Mouse (Mus musculus) urinary bladder, postnatal 36 days (tissue): ENCODE measurements around the gene Crtap.
A peak's percentile ranks its signal among the peaks of the same experiment; 100 is the strongest.
"Not testable (repeated sequence)": the region's sequence is repeated elsewhere in the genome, so short reads cannot be mapped to it uniquely, and the experiment has no call there.

ENCODE experiments used
- DNase-seq, 2 experiments: peaks; one replicate each; pipeline ENCODE4 v3.0.0; 2022; ENCODE audit warnings: low spot score in 2 of 2, mixed read lengths in 1 of 2

The Crtap gene

GRCm38 (mm10) chr9:114395258-114395657 lies 4.8 kb upstream of the Crtap start:
- DNase-seq: no peak

DNA sequence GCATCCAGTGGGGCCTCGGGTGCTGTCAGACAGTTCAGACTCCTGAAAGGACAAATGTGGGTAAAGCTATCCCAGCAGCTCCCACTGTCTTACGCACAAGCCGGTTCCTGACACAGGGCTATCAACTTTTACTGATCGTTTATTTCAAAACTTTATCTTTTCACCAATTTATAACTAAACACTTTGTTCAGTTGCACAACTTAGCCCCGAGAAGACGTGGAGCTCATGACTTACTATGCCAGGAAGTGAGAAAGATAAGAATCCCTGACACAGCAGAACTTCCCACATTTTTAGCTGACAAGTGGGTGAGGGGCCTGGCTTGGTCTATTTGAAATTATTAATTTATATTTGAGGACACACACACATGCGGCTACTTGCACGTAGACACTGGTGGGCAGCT lies 4.2 kb upstream of the Crtap start:
- no peak for DNase-seq

DNA sequence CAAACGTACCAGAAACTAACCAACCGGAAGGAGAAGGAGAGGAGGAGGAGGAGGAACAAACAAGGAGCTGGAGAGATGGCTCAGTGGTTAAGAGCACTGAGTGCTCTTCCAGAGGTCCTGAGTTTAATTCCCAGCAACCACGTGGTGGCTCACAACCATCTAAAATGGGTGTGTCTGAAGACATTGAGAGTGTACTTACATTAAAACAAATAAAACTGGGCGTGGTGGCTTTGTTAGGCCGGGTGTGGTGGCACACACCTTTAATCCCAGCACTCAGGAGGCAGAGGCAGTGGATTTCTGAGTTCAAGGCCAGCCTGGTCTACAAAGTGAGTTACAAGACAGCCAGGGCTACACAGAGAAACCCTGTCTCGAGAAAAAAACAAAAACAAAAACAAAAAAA lies 3.7 kb upstream of the Crtap start:
- DNase-seq: not testable (repeated sequence)

- DNase-seq: no peak
These were observed 237 bp upstream of the Crtap start for GRCm38 (mm10) chr9:114390749-114391075.

- no peak for DNase-seq
These were observed 1.0 kb downstream of the Crtap start for GRCm38 (mm10) chr9:114389371-114389904.

DNA sequence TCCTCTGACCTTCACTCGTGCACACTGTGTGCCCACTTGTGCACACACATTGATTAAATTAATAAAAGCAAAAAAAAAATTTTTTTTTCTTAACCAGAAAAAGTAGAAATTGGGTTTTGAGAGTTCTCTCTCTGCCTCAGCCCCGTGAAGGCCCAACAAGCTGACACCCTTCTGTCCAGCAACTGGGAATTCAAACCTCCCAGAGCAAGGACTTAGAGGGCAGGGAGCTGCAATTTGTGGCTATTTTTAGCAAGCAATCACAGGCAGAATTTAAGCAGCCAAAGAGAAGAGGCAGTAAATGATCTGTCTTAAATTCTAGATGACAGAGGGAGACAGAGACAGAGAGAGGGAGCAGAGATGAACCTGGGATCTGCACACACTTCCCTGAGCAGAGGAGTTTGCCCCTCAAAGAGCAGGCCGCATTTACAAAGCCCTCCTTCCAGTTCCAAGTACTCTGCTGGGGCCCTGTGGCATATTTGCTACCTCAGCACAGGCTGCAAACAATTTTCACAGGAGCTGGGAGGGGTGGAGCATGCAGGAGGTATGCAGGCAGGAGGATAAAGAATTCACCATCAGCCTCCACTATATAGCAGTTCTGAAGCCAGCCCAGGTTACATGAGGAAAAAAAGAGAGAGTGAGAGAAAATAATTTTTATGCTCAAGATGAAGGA lies 1.6 kb downstream of the Crtap start:
- DNase-seq: no peak

DNA sequence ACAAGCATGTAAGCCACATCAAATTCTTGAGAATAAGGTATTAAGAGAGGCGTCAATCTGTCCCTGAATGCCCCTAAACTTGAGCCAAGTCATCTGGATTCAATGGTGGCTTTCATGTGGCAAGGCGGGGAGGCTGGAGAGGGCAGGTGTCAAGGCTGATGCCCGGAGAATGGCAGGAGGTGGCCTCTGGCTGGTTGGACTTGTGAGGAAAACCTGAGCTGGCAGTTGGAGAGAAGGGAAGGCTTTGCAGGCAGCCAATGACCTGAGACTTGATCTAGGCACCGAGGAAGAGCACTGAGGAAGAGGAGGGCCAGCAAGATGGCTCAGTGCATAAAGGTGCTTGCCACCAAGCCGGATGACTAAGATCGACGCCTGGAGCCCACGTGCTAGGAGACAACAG lies 2.2 kb downstream of the Crtap start:
- DNase-seq: no peak

- DNase-seq: no peak
These were observed 3.4 kb downstream of the Crtap start for GRCm38 (mm10) chr9:114387086-114387485.

DNA sequence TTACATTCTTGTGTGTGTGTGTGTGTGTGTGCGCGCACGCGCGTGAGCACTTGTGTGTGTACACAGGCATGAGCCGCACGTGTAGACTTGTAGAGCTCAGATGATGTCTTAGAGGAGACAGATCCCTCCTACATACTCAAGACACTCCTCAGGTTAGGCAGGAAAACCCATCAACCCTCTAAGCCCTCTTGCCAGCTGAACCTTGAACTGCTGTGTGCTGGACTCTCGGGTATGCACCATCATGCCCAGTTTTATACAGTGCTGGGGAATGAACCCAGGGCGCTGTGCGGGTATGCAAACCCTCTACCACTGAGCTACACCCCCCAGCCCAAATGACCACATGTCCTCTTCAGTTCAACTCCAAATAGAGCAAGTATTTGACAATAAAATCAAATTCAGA lies 5.3 kb downstream of the Crtap start:
- no peak for DNase-seq

GRCm38 (mm10) chr9:114384691-114385090 lies 5.8 kb downstream of the Crtap start:
- no peak for DNase-seq

GRCm38 (mm10) chr9:114382936-114383710 lies 7.4 kb downstream of the Crtap start:
- DNase-seq: no peak

GRCm38 (mm10) chr9:114380881-114381733 lies 9.4 kb downstream of the Crtap start:
- DNase-seq: no peak

GRCm38 (mm10) chr9:114379871-114380270 lies 10.6 kb downstream of the Crtap start:
- DNase-seq: no peak

DNA sequence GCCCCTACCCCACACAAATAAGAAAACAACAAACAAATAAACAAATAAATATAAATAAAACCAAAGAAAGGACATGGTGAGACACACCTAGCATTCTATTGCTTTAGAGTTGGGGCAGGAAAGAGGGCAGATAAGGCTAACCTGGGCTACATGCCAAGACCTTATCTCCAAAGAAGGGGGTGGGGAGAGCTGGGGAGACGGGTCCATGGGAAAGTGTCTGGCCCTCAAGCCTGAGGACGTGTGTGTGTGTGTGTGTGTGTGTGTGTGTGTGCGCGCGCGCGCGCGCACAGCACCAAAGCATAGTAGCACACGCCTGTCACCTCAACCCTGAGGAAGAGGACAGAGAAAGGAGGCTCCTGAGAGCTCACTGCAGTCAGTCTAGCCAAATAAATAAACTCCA lies 13.3 kb downstream of the Crtap start:
- no peak for DNase-seq

GRCm38 (mm10) chr9:114375276-114375962 lies 15.1 kb downstream of the Crtap start:
- no peak for DNase-seq

DNA sequence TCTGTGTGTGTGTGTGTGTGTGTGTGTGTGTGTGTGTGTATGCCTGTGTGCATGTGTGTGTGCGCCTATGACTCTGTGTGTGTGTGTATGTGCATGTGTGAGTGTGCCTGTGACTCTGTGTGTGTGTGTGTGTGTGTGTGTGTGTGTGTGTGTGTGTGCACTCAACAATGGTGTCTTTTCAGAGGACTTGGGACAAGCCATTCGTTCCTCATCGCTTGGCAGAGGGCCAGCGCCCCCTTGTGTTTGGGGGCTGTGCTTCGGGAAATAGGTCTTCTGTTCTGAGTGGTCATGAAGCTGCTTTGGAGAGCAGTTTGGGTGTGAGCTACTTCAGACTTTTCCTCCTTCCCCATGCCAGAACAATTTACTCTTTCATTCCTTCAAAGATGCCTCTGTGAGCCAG lies 18.8 kb downstream of the Crtap start:
- DNase-seq: not testable (repeated sequence)

- DNase-seq: not testable (repeated sequence)
These were observed 21.1 kb downstream of the Crtap start for GRCm38 (mm10) chr9:114369389-114369788.

GRCm38 (mm10) chr9:114368471-114368858 lies 22.0 kb downstream of the Crtap start:
- DNase-seq: no peak

GRCm38 (mm10) chr9:114367783-114368470 lies 22.5 kb downstream of the Crtap start:
- DNase-seq: peak; percentile 69 to 80

- not testable (repeated sequence) for DNase-seq
These were observed 60.6 kb downstream of the Crtap start, which contains the start of gene Bcl2a1c for GRCm38 (mm10) chr9:114329855-114330254. Bcl2a1c (plus strand) TSS chr9:114330135.

DNA sequence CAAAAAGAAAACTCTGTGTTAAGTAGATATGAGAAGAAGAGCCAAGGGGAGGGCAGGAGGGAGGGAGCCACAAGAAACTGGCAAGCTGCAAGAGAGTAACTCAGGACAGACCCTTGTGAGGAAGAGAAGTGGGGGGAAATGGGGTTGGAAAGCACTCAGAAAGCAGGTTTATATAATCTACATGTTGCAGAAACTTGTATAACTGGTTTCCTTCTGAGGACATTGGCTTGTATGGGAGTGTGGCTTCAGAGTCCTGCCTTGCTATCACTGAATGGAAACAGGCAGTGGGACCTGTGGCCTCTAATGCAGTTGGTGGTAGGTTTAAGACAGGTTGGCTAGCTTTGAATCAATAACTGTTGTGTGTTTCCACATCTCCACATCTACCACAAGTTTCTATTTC lies 62.1 kb downstream of the Crtap start:
- not testable (repeated sequence) for DNase-seq
